Comparison of ENCODE assay signal across 8 mouse cellular contexts in the genomic region with DNA sequence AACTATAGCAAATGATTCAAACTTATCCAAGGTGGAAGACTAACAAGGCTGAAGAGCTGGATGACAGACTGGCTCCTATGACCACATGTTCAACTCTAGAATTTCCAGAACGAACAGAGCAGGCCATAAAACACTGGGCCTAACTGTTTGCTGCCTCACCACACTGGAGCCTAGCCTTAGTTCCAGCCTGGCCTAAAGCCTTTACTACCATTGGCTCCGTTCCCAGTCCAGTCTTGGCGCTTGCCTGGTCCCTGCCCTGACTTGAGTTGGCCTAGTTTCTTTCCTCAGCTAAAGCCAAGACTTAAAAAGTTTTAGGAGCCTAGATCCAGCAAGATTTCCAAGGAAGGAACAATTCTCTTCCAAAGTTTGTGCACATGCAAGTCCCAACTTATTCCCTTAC. TPM values are rescaled to one million over a fixed set of nuclear protein-coding genes. Genes with fewer than 3 reads are reported as not detected.
DNase-seq lines count a peak whose midpoint lies in the region; ATAC-seq and TF ChIP-seq lines count a peak whose summit lies in the region.
"Had no signal": no experiment of that assay in that cellular context is flagged by ENCODE, and none has a peak within 500 bp of the region (broad histone marks: within the 10 kb centered on the region; RNA-seq: fewer than 3 reads in every experiment).

No protein-coding gene starts in this region.

- no peaks in the 10 kb centered on the region for H3K36me3 ChIP-seq in stomach, postnatal 0 days (ENCODE audit: control insufficient read depth, insufficient read depth, low read length)

- ATAC-seq in stomach, postnatal 0 days (ENCODE audit: low FRiP score, low TSS enrichment), result no peak

- no peak overlapping the region for H3K4me3 ChIP-seq in stomach, postnatal 0 days (ENCODE audit: low read depth, low read length)
- H3K4me3 ChIP-seq: megakaryocyte, embryonic 14.5 days had no signal

- no peak overlapping the region for H3K27ac ChIP-seq in stomach, postnatal 0 days (replicated peaks)

- no peaks in the 10 kb centered on the region for H3K4me1 ChIP-seq in stomach, postnatal 0 days (replicated peaks; ENCODE audit: control insufficient read depth, insufficient read depth)

- peak; percentile 5 for DNase-seq in right cerebral cortex, postnatal 14 days
- no peak for DNase-seq in right cerebral cortex, adult 18-20 months
- DNase-seq in cerebellum, adult 9-11 months, result peak; percentile 16
- peak; percentile 30 for DNase-seq in heart, postnatal 25 days (ENCODE audit: low spot score)
- peak; percentile 5 to 66 for DNase-seq in urinary bladder, postnatal 36 days (ENCODE audit: low spot score in 2 of 2)
- no peak for DNase-seq in stomach, postnatal 0 days (ENCODE audit: low spot score)
- DNase-seq in embryo, embryonic 11 days, result no peak

- TF ChIP-seq CTCF in stomach, postnatal 0 days (IDR thresholded peaks at IDR 0.05; ENCODE audit: low read depth), result no peak

- no peak overlapping the region for H3K4me2 ChIP-seq in stomach, postnatal 0 days (replicated peaks; ENCODE audit: low read depth)

- no peak overlapping the region for H3K9ac ChIP-seq in stomach, postnatal 0 days (ENCODE audit: low read length)

- no peaks in the 10 kb centered on the region for H3K27me3 ChIP-seq in stomach, postnatal 0 days (ENCODE audit: control insufficient read depth, insufficient read depth, low read length)

- TF ChIP-seq EP300 in stomach, postnatal 0 days (optimal IDR thresholded peaks at IDR 0.05), result no peak

- WGBS in stomach, postnatal 0 days, result 44% methylated on average over 3 of the region's 3 CpGs

- intact Hi-C loops in heart, postnatal 25 days (cut with DNase I), result loop anchor here (10.0 kb wide), 1 partner anchor 84 kb away; no protein-coding TSS in a partner anchor

- no peaks in the 10 kb centered on the region for H3K9me3 ChIP-seq in stomach, postnatal 0 days (ENCODE audit: control insufficient read depth, low read length)
- H3K9me3 ChIP-seq: megakaryocyte, embryonic 14.5 days had no signal

RNA-seq across cellular contexts. Expression of a gene that starts 7.5 kb away (rescaled TPM):
- 1 to 10 TPM; 6.6 to 9.4 TPM for total RNA-seq in heart, postnatal 25 days (2021)
- 6.7 and 7.0 TPM in 2 replicates for polyA plus RNA-seq in stomach, postnatal 0 days (2015; fragmentation: Nextera tagmentation; extraction: Ambion mirVana)

RNA-seq across cellular contexts. Expression of a gene that starts 37.8 kb away (rescaled TPM):
- total RNA-seq in heart, postnatal 25 days (2021), result 10 to 100 TPM; 21.4 to 21.5 TPM
- 31.1 and 32.4 TPM in 2 replicates for polyA plus RNA-seq in stomach, postnatal 0 days (2015; fragmentation: Nextera tagmentation; extraction: Ambion mirVana)

Comparison
In these comparisons a context has a peak if more than half of its experiments do, and no peak if none do; other contexts are left out.
1. DNase-seq: peak in right cerebral cortex, postnatal 14 days (single experiment), cerebellum, adult 9-11 months (single experiment), heart, postnatal 25 days (single experiment) and urinary bladder, postnatal 36 days (2 of 2); none in right cerebral cortex, adult 18-20 months (single experiment), stomach, postnatal 0 days (single experiment) and embryo, embryonic 11 days (single experiment).